Mouse (Mus musculus): ENCODE measurements around the gene Zcchc4. TPM values are rescaled to one million over a fixed set of nuclear protein-coding genes. Genes with fewer than 3 reads are reported as not detected.

The Zcchc4 gene
- total RNA-seq, 4 experiments from 2014 or later, result 2.8 to 5.8 (median 4.4) TPM

DNA sequence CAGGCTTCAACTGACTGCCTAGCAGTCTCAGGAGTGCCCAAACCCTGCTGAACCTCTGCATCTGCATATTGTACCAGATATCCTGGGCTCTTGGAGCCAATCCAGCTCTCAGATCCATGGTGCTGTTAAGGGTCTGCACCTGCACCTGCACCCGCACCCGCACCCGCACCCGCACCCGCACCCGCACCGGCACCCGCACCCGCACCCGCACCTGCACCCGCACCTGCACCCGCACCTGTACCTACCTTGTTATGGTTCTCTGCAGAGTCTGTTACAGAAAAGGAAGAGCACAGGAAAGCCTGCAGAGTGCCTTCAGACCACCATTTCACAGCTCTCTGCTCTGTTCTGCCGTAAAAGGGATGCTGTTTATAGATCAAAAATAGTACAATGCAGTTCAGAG, 96.8 kb downstream of the Zcchc4 start:
- DNase-seq (ENCODE audit: low spot score in 2 of 2), result no peak

Other genes starting within 250 kb of the Zcchc4 start
- 1 to 10 TPM in 3 of 4 experiments, under 1 TPM in 1; 0.80 to 1.5 (median 1.1) TPM for gene Lgi2, start 208.9 kb upstream of the Zcchc4 start, total RNA-seq (2022)
- gene Sepsecs, start 105.7 kb upstream of the Zcchc4 start, total RNA-seq (2022), result 1 to 10 TPM; 5.8 to 6.9 (median 6.3) TPM
- 1 to 10 TPM in 2 of 4 experiments, under 1 TPM in 2; 0.87 to 1.6 (median 1.1) TPM for gene Pi4k2b, start 33.8 kb upstream of the Zcchc4 start, total RNA-seq (2022)
- gene Anapc4, start 58.6 kb downstream of the Zcchc4 start, total RNA-seq (2022), result 10 to 100 TPM; 24.9 to 35.0 (median 28.4) TPM